Mouse (Mus musculus) megakaryocyte, embryonic 14.5 days (primary cell): ENCODE results near the gene Sox10.

Source experiments
- FLI1 ChIP-seq: IDR thresholded peaks from 2 replicates; pipeline ENCODE4 v1.6.1; 2012; ENCODE audit warnings: low read length, inconsistent platforms, mixed read lengths
- GATA1 ChIP-seq: IDR thresholded peaks from 3 replicates; pipeline ENCODE4 v1.6.1; 2012; ENCODE audit warnings: mixed read lengths, low read length, inconsistent platforms, borderline replicate concordance

- TF ChIP-seq GATA1 (no peak), FLI1 (no peak)
Measured at GRCm38 (mm10) chr15:79108421-79109320, 56.4 kb downstream of the Sox10 start, which contains the start of gene Micall1.
